Mouse (Mus musculus) right cerebral cortex, postnatal 25 days (tissue): ENCODE results near the gene Dhx9.
"Not testable (repeated sequence)": the region's sequence is repeated elsewhere in the genome, so short reads cannot be mapped to it uniquely, and the experiment has no call there.

ENCODE experiments used
- DNase-seq: peaks from one replicate; pipeline ENCODE4 v3.0.0; 2022

Gene Dhx9

DNA sequence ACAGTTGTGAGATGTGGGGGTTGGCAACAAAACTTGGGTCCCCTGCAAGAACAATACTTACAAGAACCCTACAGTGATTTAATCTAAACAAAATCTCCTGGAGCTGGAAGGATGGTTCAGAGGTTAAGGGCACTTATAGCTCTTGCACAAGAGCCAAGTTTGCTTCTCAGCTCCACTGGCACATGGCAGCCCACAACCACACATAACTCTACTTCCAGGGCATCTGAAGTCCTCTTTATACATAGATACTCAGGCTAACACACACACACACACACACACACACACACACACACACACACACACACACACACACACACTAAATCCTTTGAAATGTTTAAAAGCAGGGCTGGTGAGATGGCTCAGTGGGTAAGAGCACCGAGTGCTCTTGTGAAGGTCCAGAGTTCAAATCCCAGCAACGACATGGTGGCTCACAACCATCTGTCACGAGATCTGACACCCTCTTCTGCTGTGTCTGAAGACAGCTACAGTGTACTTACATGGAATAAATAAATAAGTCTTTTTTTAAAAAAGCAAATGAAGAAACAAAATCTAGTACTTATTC lies 71.1 kb downstream of the Dhx9 start:
- not testable (repeated sequence) for DNase-seq

DNA sequence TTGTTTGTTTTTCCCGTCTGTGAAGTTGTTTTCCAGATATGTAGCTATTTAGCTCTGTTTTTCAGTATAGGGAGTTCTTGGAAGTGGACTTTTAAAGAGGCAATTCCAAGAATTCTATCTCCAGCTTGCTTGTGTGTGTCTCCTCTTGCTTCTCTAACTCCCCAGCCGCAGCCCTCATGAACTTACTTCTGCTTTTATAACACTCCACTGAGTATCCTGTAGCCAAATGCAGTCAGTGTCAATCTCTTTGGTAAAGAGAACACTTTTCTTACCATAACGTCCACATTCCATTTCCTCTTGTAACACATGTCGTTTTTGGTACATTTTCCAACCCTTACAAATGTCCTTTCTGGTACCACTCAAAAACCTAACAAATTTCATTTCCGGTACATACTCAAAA lies 71.7 kb downstream of the Dhx9 start:
- not testable (repeated sequence) for DNase-seq

DNA sequence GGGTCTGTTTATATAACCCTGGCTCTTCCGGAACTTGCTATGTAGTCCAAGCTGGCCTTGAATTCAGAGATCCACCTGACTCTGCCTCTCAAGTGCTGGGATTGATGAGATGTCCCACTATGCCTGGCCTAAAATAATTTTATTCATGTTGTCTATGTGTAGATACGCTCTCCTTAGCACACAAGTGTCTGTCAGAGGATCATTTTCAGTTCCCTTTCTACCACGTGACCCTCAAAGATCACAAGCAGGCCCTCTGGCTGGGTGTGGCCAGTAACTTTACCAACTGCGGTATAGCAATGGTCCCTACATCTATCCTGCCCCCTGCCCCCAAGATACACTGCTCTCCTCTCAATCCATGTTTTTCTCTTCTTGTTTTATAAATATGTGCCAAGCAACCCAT lies 72.5 kb downstream of the Dhx9 start:
- DNase-seq: peak; percentile 29

DNA sequence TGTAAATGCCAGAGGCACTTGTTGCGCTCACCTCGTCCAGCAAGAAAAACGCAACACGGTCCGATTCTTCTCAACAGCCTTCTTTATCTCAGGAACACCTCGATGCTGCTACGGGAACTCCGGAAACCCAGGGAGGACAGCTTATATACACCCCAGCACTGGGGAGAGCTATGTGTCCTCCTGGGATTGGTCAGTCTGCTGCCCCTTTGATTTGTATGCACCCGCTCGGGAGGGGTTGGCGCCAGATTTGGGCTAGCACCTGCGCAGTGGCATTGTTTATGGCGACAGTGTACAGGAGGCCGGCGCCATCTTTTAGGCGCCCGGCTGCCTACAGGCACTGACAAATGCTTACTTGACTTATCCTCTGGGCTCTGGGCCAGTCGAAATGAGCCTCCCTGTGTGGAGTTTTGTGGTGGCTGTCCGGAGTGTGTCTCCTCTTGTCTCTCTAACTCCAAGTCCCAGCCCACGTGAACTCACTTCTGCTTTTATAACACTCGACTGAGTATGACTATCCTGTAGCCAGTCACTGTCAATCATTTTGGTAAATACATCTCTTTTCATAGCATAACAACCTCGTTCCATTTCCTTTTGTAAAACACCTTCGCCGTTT lies 73.2 kb downstream of the Dhx9 start:
- peak; percentile 71 for DNase-seq

DNA sequence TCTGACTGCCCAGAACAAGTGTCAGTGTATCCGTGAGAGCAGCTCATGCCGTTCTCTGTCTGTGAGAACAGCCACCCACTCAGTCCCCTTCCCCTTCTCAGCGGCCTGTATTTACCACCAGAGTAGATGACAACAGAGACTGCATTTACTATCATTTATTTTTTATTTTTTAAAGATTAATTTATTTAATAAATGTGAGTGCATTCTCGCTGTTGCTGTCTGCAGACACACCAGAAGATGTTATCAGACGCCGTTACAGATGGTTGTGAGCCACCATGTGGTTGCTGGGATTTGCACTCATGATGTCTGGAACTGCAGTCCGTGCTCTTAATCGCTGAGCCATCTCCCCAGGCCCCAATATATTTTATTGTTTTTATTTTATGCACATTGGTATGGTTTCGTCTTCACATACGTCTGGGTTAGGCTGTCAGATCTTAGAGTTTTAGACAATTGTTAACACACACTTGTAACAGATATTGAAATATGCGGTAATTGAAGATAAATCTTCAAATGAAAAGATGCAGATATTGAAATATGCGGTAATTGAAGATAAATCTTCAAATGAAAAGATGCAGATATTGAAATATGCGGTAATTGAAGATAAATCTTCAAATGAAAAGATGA lies 74.0 kb downstream of the Dhx9 start:
- not testable (repeated sequence) for DNase-seq

DNA sequence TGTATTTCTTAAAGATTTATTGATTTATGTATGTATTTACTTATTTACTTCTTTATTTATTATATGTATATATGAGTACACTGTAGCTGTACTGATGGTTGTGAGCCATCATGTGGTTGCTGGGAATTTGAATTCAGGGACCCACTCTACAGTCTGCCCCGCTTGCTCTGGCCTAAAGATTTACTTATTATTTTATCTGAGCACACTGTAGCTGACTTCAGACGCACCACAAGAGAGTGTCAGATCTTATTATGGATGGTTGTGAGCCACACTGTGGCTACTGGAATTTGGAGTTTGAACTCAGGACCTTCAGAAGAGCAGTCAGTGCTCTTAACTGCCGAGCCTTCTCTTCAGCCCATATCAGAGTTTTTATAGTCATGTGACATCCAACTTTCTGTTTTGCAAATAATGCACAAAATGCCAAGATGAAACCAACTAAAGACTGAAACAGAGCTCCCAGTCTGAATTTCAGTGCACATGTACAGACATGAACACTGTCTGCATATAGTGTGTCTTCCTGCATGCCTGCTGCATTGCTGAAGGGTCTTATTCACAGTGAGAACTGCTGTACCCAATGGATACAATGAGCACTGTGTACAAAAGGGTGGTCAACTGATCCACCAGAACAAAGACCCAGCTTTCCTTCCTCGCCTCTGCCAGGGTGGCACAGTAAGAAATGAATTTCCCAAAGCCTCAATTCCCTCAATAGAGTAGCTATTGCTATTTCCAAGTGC lies 74.6 kb downstream of the Dhx9 start:
- DNase-seq: not testable (repeated sequence)

DNA sequence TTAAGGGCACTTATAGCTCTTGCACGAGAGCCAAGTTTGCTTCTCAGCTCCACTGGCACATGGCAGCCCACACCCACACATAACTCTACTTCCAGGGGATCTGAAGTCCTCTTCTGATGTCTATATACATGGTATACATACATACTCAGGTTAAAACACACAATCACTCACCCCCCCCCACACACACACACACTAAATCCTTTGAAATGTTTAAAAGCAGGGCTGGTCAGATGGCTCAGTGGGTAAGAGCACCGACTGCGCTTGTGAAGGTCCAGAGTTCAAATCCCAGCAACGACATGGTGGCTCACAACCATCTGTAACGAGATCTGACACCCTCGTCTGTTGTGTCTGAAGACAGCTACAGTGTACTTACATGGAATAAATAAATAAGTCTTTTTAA lies 75.7 kb downstream of the Dhx9 start:
- DNase-seq: no peak

DNA sequence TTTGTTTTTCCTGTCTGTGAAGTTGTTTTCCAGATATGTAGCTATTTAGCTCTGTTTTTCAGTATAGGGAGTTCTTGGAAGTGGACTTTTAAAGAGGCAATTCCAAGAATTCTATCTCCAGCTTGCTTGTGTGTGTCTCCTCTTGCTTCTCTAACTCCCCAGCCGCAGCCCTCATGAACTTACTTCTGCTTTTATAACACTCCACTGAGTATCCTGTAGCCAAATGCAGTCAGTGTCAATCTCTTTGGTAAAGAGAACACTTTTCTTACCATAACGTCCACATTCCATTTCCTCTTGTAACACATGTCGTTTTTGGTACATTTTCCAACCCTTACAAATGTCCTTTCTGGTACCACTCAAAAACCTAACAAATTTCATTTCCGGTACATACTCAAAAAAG lies 76.5 kb downstream of the Dhx9 start:
- DNase-seq: not testable (repeated sequence)

DNA sequence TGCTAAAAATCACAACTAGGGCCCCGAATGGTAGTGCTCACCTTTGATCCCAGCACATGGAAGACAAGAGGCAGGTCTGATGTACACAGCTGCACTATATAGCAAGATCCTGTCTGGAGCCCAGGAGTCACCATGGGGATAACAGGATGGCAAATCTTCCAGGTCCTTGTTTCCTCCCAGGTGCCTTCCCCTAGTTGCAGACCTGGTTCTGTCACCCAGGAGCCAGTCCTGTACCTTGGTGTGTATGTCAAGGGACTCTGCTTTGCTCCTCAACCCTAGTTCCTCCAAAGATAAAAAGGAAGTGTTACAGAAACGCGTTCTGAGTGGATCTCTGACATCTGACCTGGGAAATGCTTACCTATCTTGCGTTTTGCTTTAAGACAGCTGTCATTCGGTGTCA lies 79.2 kb downstream of the Dhx9 start:
- DNase-seq: not testable (repeated sequence)

DNA sequence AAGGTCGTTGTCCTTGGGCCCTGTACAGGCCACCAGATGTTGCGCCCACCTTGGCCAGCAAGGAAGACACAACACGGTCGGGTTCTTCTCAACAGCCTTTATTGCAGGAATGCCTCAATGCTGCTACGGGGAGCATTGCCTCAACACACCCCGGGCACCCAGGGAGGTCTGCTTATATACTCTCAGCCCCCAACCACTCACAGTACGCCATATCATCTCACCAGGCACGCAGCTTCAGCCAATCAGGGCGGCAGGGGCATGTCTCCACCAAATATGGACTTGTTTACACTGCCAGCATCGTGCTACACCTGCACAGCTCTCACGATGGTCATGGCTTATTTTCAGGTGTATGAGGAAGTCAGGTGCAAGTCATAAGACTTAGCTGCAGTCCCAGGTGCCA lies 79.8 kb downstream of the Dhx9 start:
- DNase-seq: not testable (repeated sequence)
